Mouse (Mus musculus) liver, embryonic 14.5 days (tissue): ENCODE measurements around the gene Gtse1.
A peak's percentile ranks its signal among the peaks of the same experiment; 100 is the strongest.

Source experiments
- CTCF ChIP-seq: IDR thresholded peaks from 2 replicates; pipeline ENCODE4 v1.5.1; 2016; ENCODE audit warnings: antibody characterized with exemption, low read depth, control low read depth
- EP300 ChIP-seq: IDR thresholded peaks from 2 replicates; pipeline ENCODE4 v1.6.1; 2016; ENCODE audit warnings: antibody characterized with exemption, low read depth

GRCm38 (mm10) chr15:85835335-85835734 lies 24.2 kb upstream of the Gtse1 start:
- TF ChIP-seq CTCF: peak; percentile 59
- no peak for TF ChIP-seq EP300
